Mouse (Mus musculus): ENCODE measurements around the gene Carns1.

DNA sequence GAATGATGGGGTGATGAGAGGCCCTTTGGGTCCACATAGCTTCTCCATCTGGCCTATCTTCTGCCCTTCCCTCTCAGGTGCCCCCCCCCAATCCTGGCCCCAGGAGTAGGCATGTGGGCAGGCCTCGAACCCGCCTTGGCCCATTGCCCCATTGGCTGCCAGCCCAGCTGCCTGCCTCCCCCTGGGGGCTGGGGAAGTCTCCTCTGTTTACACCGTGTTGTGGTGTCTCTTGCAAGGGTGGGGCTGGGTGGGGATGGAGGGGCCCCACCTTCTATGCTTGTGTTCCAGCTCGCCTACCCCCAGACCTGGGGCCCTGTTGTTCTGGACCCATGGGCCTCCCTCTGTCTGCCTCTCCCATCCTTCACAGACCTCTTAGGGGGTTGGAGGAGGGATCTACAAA is 45.1 kb upstream of the Carns1 start:
- TF ChIP-seq EP300 (IDR thresholded peaks at IDR 0.05) (no peak), CTCF (IDR thresholded peaks at IDR 0.05) (no peak)
